Mouse (Mus musculus): ENCODE results near the gene 1700088E04Rik. TPM values are rescaled to one million over a fixed set of nuclear protein-coding genes. Genes with fewer than 3 reads are reported as not detected.

Gene 1700088E04Rik
- total and polyA plus RNA-seq, 3 experiments, result 0.50 to 1.6 (median 1.4) TPM

DNA sequence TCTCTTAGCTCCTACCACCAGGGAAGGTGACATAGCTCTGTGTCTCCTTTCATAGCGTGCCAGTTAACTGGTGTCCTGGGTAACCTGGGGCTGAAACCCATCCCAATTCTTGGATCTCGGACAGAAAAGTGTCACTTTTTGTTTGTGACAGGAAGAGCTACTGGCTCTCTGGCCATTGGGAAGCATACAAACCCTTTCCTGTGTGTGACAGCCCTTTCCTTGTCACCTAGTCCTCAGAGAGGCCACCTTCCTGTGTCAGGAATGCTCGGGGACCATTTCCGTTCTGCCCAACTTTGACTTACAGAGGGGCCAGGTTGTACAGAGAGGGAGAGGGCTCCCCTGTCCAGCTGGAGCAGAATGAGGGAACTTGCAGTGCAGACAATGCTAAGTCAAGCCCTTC, 41.6 kb downstream of the 1700088E04Rik start:
- Histone ChIP-seq H3K4me1 (ENCODE audit: insufficient read depth, low read depth, low read length) (no peaks in the 10 kb centered on the region), H3K36me3 (replicated peaks) (peaks cover 29% of the 10 kb centered on the region), H3K9me3 (replicated peaks) (no peaks in the 10 kb centered on the region), H3K4me3 (ENCODE audit: low read depth, low read length) (no peak overlapping the region), H3K27me3 (ENCODE audit: insufficient read depth, low read length) (peaks cover 41% of the 10 kb centered on the region)
- TF ChIP-seq CTCF (IDR thresholded peaks at IDR 0.05; ENCODE audit: low read depth, low read length) (no peak), GATA1 (IDR thresholded peaks at IDR 0.05; ENCODE audit: borderline replicate concordance, low read length) (no peak), POLR2AphosphoS5 (IDR thresholded peaks at IDR 0.05; ENCODE audit: insufficient replicate concordance, low read depth, low read length) (no peak), GATA2 (IDR thresholded peaks at IDR 0.05; ENCODE audit: borderline replicate concordance, low read depth, low read length) (no peak), TAL1 (conservative IDR thresholded peaks at IDR 0.05; ENCODE audit: low read depth, low read length) (no peak)
- ATAC-seq (ENCODE audit: extremely low read depth, insufficient number of reproducible peaks, low FRiP score, poor library complexity, severe bottlenecking) (no peak), DNase-seq (ENCODE audit: low spot score) (no peak)

DNA sequence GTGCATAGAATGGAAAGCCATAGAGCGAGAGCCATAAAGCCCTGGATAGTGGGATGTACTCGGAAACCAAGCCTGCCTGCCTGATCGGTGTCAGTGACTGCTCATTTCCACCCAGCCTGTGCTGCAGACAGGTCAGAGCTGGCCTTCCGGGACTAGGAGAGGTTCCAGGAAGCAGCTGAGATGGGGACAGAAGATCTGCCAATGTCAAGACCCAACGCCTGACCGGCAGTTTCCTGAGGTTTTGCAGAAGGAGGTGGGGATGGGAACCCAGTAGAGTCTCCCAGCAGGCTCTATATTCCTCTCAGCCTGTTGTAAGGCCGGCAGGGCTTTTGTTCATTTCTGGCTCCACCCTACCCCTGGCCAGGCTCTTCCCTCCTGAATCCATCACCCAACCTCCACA, 42.2 kb downstream of the 1700088E04Rik start:
- peaks cover 39% of the 10 kb centered on the region for H3K27me3 ChIP-seq (ENCODE audit: insufficient read depth, low read length)
- DNase-seq (ENCODE audit: low spot score) (no peak), ATAC-seq (ENCODE audit: extremely low read depth, insufficient number of reproducible peaks, low FRiP score, poor library complexity, severe bottlenecking) (no peak)
- peaks cover 35% of the 10 kb centered on the region for H3K36me3 ChIP-seq (replicated peaks)
- no peaks in the 10 kb centered on the region for H3K4me1 ChIP-seq (ENCODE audit: insufficient read depth, low read depth, low read length)
- TF ChIP-seq POLR2AphosphoS5 (IDR thresholded peaks at IDR 0.05; ENCODE audit: insufficient replicate concordance, low read depth, low read length) (no peak), GATA1 (IDR thresholded peaks at IDR 0.05; ENCODE audit: borderline replicate concordance, low read length) (no peak), GATA2 (IDR thresholded peaks at IDR 0.05; ENCODE audit: borderline replicate concordance, low read depth, low read length) (no peak), CTCF (IDR thresholded peaks at IDR 0.05; ENCODE audit: low read depth, low read length) (no peak), TAL1 (conservative IDR thresholded peaks at IDR 0.05; ENCODE audit: low read depth, low read length) (no peak)
- no peaks in the 10 kb centered on the region for H3K9me3 ChIP-seq (replicated peaks)
- no peak overlapping the region for H3K4me3 ChIP-seq (ENCODE audit: low read depth, low read length)

- Histone ChIP-seq H3K27me3 (ENCODE audit: insufficient read depth, low read length) (peaks cover 34% of the 10 kb centered on the region), H3K9me3 (replicated peaks) (no peaks in the 10 kb centered on the region), H3K36me3 (replicated peaks) (peaks cover 42% of the 10 kb centered on the region), H3K4me3 (ENCODE audit: low read depth, low read length) (no peak overlapping the region), H3K4me1 (ENCODE audit: insufficient read depth, low read depth, low read length) (no peaks in the 10 kb centered on the region; the same call in 1 of the 2 replicates)
- TF ChIP-seq POLR2AphosphoS5 (IDR thresholded peaks at IDR 0.05; ENCODE audit: insufficient replicate concordance, low read depth, low read length) (no peak), TAL1 (conservative IDR thresholded peaks at IDR 0.05; ENCODE audit: low read depth, low read length) (no peak), GATA1 (IDR thresholded peaks at IDR 0.05; ENCODE audit: borderline replicate concordance, low read length) (no peak), GATA2 (IDR thresholded peaks at IDR 0.05; ENCODE audit: borderline replicate concordance, low read depth, low read length) (no peak), CTCF (IDR thresholded peaks at IDR 0.05; ENCODE audit: low read depth, low read length) (no peak)
- DNase-seq (ENCODE audit: low spot score) (no peak), ATAC-seq (ENCODE audit: extremely low read depth, insufficient number of reproducible peaks, low FRiP score, poor library complexity, severe bottlenecking) (no peak)
Measured at GRCm38 (mm10) chr15:79098220-79098619, 42.8 kb downstream of the 1700088E04Rik start.

DNA sequence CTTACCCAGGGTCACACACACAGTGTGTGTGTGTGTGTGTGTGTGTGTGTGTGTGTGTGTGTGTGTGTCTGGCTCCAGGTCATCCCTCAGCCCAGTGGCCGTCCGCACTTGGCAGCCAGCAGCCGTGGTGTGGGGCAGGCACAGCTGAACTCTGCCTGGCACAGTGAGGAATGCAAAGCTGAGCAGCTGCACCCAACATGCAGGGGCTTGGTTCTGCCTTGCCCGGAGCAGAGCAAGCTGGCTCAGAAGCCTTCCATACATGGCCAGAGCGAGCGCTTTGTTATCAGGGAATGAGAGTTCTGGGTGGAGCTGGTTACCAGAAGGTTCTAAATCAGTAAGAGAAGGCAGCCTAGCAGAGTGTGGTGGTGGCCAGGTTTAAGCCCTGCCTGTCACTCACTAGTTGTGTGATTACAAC, 43.4 kb downstream of the 1700088E04Rik start:
- no peaks in the 10 kb centered on the region for H3K9me3 ChIP-seq (replicated peaks)
- H3K4me1 ChIP-seq (ENCODE audit: insufficient read depth, low read depth, low read length), result no peaks in the 10 kb centered on the region; the same call in 1 of the 2 replicates
- H3K36me3 ChIP-seq (replicated peaks), result peaks cover 48% of the 10 kb centered on the region
- ATAC-seq (ENCODE audit: extremely low read depth, insufficient number of reproducible peaks, low FRiP score, poor library complexity, severe bottlenecking), result no peak
- TF ChIP-seq GATA2 (IDR thresholded peaks at IDR 0.05; ENCODE audit: borderline replicate concordance, low read depth, low read length), result no peak
- no peak for TF ChIP-seq TAL1 (conservative IDR thresholded peaks at IDR 0.05; ENCODE audit: low read depth, low read length)
- TF ChIP-seq GATA1 (IDR thresholded peaks at IDR 0.05; ENCODE audit: borderline replicate concordance, low read length), result no peak
- no peak for TF ChIP-seq CTCF (IDR thresholded peaks at IDR 0.05; ENCODE audit: low read depth, low read length)
- no peak for TF ChIP-seq POLR2AphosphoS5 (IDR thresholded peaks at IDR 0.05; ENCODE audit: insufficient replicate concordance, low read depth, low read length)
- no peak overlapping the region for H3K4me3 ChIP-seq (ENCODE audit: low read depth, low read length)
- no peak for DNase-seq (ENCODE audit: low spot score)
- peaks cover 32% of the 10 kb centered on the region for H3K27me3 ChIP-seq (ENCODE audit: insufficient read depth, low read length)

DNA sequence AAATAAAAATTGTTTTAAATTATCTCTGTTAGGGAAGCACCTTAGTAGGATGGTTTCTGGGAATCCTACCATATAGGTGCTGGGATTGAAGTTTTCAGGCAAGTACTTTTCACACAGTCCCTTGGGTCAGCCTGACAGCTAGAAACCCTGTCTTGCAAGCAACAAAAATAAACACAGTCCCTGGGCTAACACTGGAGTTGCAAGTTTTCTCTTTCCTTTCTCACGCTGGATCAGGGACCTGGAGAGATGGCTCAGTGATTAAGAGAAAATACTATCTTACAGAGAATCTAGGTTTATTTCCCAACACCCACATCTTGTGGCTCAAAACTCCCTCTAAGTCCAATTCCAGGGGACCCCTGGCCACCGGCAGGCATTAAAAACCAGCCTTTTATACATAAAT, 43.9 kb downstream of the 1700088E04Rik start:
- DNase-seq (ENCODE audit: low spot score), result no peak
- H3K36me3 ChIP-seq (replicated peaks), result peaks cover 52% of the 10 kb centered on the region
- H3K4me3 ChIP-seq (ENCODE audit: low read depth, low read length), result no peak overlapping the region
- ATAC-seq (ENCODE audit: extremely low read depth, insufficient number of reproducible peaks, low FRiP score, poor library complexity, severe bottlenecking), result no peak
- H3K27me3 ChIP-seq (ENCODE audit: insufficient read depth, low read length), result peaks cover 30% of the 10 kb centered on the region
- H3K4me1 ChIP-seq (ENCODE audit: insufficient read depth, low read depth, low read length), result peaks cover 2% of the 10 kb centered on the region; the same call in 1 of the 2 replicates
- TF ChIP-seq GATA1 (IDR thresholded peaks at IDR 0.05; ENCODE audit: borderline replicate concordance, low read length) (no peak), TAL1 (conservative IDR thresholded peaks at IDR 0.05; ENCODE audit: low read depth, low read length) (no peak), CTCF (IDR thresholded peaks at IDR 0.05; ENCODE audit: low read depth, low read length) (no peak), GATA2 (IDR thresholded peaks at IDR 0.05; ENCODE audit: borderline replicate concordance, low read depth, low read length) (no peak), POLR2AphosphoS5 (IDR thresholded peaks at IDR 0.05; ENCODE audit: insufficient replicate concordance, low read depth, low read length) (no peak)
- H3K9me3 ChIP-seq (replicated peaks), result no peaks in the 10 kb centered on the region

- no peak for TF ChIP-seq TAL1 (conservative IDR thresholded peaks at IDR 0.05; ENCODE audit: low read depth, low read length)
- no peak for TF ChIP-seq CTCF (IDR thresholded peaks at IDR 0.05; ENCODE audit: low read depth, low read length)
- no peak for TF ChIP-seq GATA1 (IDR thresholded peaks at IDR 0.05; ENCODE audit: borderline replicate concordance, low read length)
- TF ChIP-seq POLR2AphosphoS5 (IDR thresholded peaks at IDR 0.05; ENCODE audit: insufficient replicate concordance, low read depth, low read length), result no peak
- Histone ChIP-seq H3K4me1 (ENCODE audit: insufficient read depth, low read depth, low read length) (peaks cover 2% of the 10 kb centered on the region; the same call in 1 of the 2 replicates), H3K36me3 (replicated peaks) (peaks cover 58% of the 10 kb centered on the region), H3K27me3 (ENCODE audit: insufficient read depth, low read length) (peaks cover 27% of the 10 kb centered on the region), H3K4me3 (ENCODE audit: low read depth, low read length) (no peak overlapping the region), H3K9me3 (replicated peaks) (no peaks in the 10 kb centered on the region)
- no peak for DNase-seq (ENCODE audit: low spot score)
- no peak for ATAC-seq (ENCODE audit: extremely low read depth, insufficient number of reproducible peaks, low FRiP score, poor library complexity, severe bottlenecking)
Measured at GRCm38 (mm10) chr15:79096556-79096955, 44.5 kb downstream of the 1700088E04Rik start.

All from G1E (cell line).